ENCODE assay signal across 8 mouse cellular contexts in genomic region chr7:45015957-45016612, GRCm38 (mm10). TPM values are rescaled to one million over a fixed set of nuclear protein-coding genes. Genes with fewer than 3 reads are reported as not detected.
A peak's percentile ranks its signal among the peaks of the same experiment; 100 is the strongest.
DNase-seq lines count a peak whose midpoint lies in the region; ATAC-seq and TF ChIP-seq lines count a peak whose summit lies in the region.

Gene Scaf1, minus strand, starts transcription at chr7:45016363.

- peak within 1 kb of the TSS; percentile 99 for H3ac ChIP-seq in C2C12 (ENCODE audit: control insufficient read depth, insufficient read length, low read depth)
- peak within 1 kb of the TSS; percentile 93 for H3ac ChIP-seq in myocyte (ENCODE audit: control insufficient read depth, insufficient read length)

- peak within 1 kb of the TSS; percentile 84 for H3K4me2 ChIP-seq in heart, embryonic 11.5 days
- peak within 1 kb of the TSS; percentile 93 for H3K4me2 ChIP-seq in kidney, embryonic 16.5 days (replicated peaks; ENCODE audit: low read depth, low read length)
- peak within 1 kb of the TSS; percentile 100 for H3K4me2 ChIP-seq in myocyte (ENCODE audit: low read depth)

- ATAC-seq in heart, embryonic 11.5 days (replicated peaks; ENCODE audit: insufficient number of reproducible peaks, low FRiP score, low TSS enrichment) = peak; percentile 86
- peak; percentile 88 for ATAC-seq in kidney, embryonic 16.5 days (ENCODE audit: low FRiP score, low TSS enrichment)

- H3K27ac ChIP-seq in heart, embryonic 11.5 days (ENCODE audit: low read depth, low read length) = peak within 1 kb of the TSS; percentile 99
- H3K27ac ChIP-seq in kidney, embryonic 16.5 days (ENCODE audit: low read length) = peak within 1 kb of the TSS; percentile 100
- peak within 1 kb of the TSS; percentile 92 for H3K27ac ChIP-seq in liver, adult 2 months (replicated peaks; ENCODE audit: insufficient read depth, low read depth, low read length)

- H3K4me1 ChIP-seq in erythroblast, embryonic 14.5 days (ENCODE audit: control insufficient read depth) = peaks cover 73% of the 10 kb centered on the region
- H3K4me1 ChIP-seq in heart, embryonic 11.5 days (ENCODE audit: control insufficient read depth, insufficient read depth, low read length) = peaks cover 22% of the 10 kb centered on the region
- peaks cover 21% of the 10 kb centered on the region for H3K4me1 ChIP-seq in kidney, embryonic 16.5 days (ENCODE audit: insufficient read depth, low read length)
- H3K4me1 ChIP-seq in liver, adult 2 months (ENCODE audit: control insufficient read depth, insufficient read depth, low read length) = 0 out of 2 replicates have a peak, but pooled peaks cover 5% of the 10 kb centered on the region

- WGBS in heart, embryonic 11.5 days (ENCODE audit: insufficient replicate concordance) = 1% methylated on average over 59 of the region's 69 CpGs
- under 1% methylated on average over 69 of the region's 69 CpGs for WGBS in kidney, embryonic 16.5 days
- WGBS in liver, adult 2 months = 1% methylated on average over 69 of the region's 69 CpGs

- H3K4me3 ChIP-seq in C2C12 (ENCODE audit: insufficient read depth, poor library complexity, severe bottlenecking) = peak within 1 kb of the TSS; percentile 89
- peak within 1 kb of the TSS; percentile 87 for H3K4me3 ChIP-seq in erythroblast, embryonic 14.5 days (replicated peaks)
- peak within 1 kb of the TSS; percentile 94 for H3K4me3 ChIP-seq in heart, embryonic 11.5 days (ENCODE audit: low read depth, low read length)
- H3K4me3 ChIP-seq in kidney, embryonic 16.5 days (ENCODE audit: low read length) = peak within 1 kb of the TSS; percentile 96
- H3K4me3 ChIP-seq in liver, adult 2 months (ENCODE audit: insufficient read depth, low read depth, low read length) = peak within 1 kb of the TSS; percentile 82
- peak within 1 kb of the TSS; percentile 71 for H3K4me3 ChIP-seq in myocyte

- DNase-seq in brain, embryonic 14.5 days (ENCODE audit: low read depth) = peak; percentile 100
- DNase-seq in liver, adult 2 months (ENCODE audit: extremely low read depth, low read depth, low spot score) = peak; percentile 97
- DNase-seq in splenic B cell, adult 2 months (ENCODE audit: low read depth, low spot score) = peak; percentile 99

- H3K36me3 ChIP-seq in C2C12 (ENCODE audit: control insufficient read depth, insufficient read depth) (peaks cover 21% of the 10 kb centered on the region), myocyte (ENCODE audit: control insufficient read depth, insufficient read depth) (peaks cover 12% of the 10 kb centered on the region)
- H3K36me3 ChIP-seq in erythroblast, embryonic 14.5 days (ENCODE audit: control insufficient read depth) = peaks cover 33% of the 10 kb centered on the region
- H3K36me3 ChIP-seq in heart, embryonic 11.5 days (ENCODE audit: control insufficient read depth, insufficient read depth, low read length) = peaks cover 20% of the 10 kb centered on the region
- peaks cover 15% of the 10 kb centered on the region for H3K36me3 ChIP-seq in kidney, embryonic 16.5 days (ENCODE audit: insufficient read depth, low read length)
- peaks cover 9% of the 10 kb centered on the region for H3K36me3 ChIP-seq in liver, adult 2 months (ENCODE audit: control insufficient read depth, insufficient read depth, low read length)
- H3K36me3 ChIP-seq in splenic B cell, adult 2 months (ENCODE audit: control insufficient read depth, insufficient read depth, low read length, poor library complexity, severe bottlenecking) = peaks cover 2% of the 10 kb centered on the region; the same call in 1 of the 2 replicates

- H3K79me3 ChIP-seq in C2C12 (ENCODE audit: low read depth) = peaks cover 31% of the 10 kb centered on the region

- H3K9me3 ChIP-seq in erythroblast, embryonic 14.5 days (ENCODE audit: control insufficient read depth, low read length) = no peaks in the 10 kb centered on the region
- H3K9me3 ChIP-seq in heart, embryonic 11.5 days (replicated peaks; ENCODE audit: control insufficient read depth, low read length) = no peaks in the 10 kb centered on the region
- no peaks in the 10 kb centered on the region for H3K9me3 ChIP-seq in kidney, embryonic 16.5 days (ENCODE audit: low read length)

- peak; percentile 66 for TF ChIP-seq POLR2A in brain, embryonic 14.5 days (IDR thresholded peaks at IDR 0.05; ENCODE audit: borderline replicate concordance, extremely low read depth, insufficient read depth, insufficient read length, poor library complexity, severe bottlenecking)
- peak; percentile 29; the same call in 1 of the 2 replicates for TF ChIP-seq POLR2A in liver, adult 2 months (IDR thresholded peaks at IDR 0.05; ENCODE audit: extremely low read depth, insufficient read depth, low read length)
- TF ChIP-seq POLR2A in myocyte (IDR thresholded peaks at IDR 0.05; ENCODE audit: insufficient read length, low read depth) = no peak

- peak within 1 kb of the TSS; percentile 99 for H3K9ac ChIP-seq in heart, embryonic 11.5 days (ENCODE audit: low read depth, low read length)
- peak within 1 kb of the TSS; percentile 98 for H3K9ac ChIP-seq in kidney, embryonic 16.5 days (replicated peaks; ENCODE audit: low read length)
- H3K9ac ChIP-seq in liver, adult 2 months (ENCODE audit: low read depth, low read length) = peak within 1 kb of the TSS; percentile 87

- H3K27me3 ChIP-seq in C2C12 (ENCODE audit: control insufficient read depth, insufficient read depth, insufficient read length) = no peaks in the 10 kb centered on the region
- H3K27me3 ChIP-seq in erythroblast, embryonic 14.5 days (ENCODE audit: control insufficient read depth) = peaks cover 32% of the 10 kb centered on the region
- H3K27me3 ChIP-seq in heart, embryonic 11.5 days (ENCODE audit: control insufficient read depth, insufficient read depth, low read length) = no peaks in the 10 kb centered on the region
- H3K27me3 ChIP-seq in kidney, embryonic 16.5 days (ENCODE audit: insufficient read depth, low read length) = no peaks in the 10 kb centered on the region
- no peaks in the 10 kb centered on the region for H3K27me3 ChIP-seq in liver, adult 2 months (ENCODE audit: control insufficient read depth, insufficient read depth, low read length)
- no peaks in the 10 kb centered on the region for H3K27me3 ChIP-seq in myocyte (ENCODE audit: control insufficient read depth, insufficient read depth, insufficient read length)
- no peaks in the 10 kb centered on the region for H3K27me3 ChIP-seq in splenic B cell, adult 2 months (ENCODE audit: control insufficient read depth, insufficient read depth, low read length, poor library complexity, severe bottlenecking)

- H3K79me2 ChIP-seq in C2C12 (ENCODE audit: control insufficient read depth, insufficient read depth) (peaks cover 50% of the 10 kb centered on the region), myocyte (ENCODE audit: control insufficient read depth, insufficient read depth) (peaks cover 32% of the 10 kb centered on the region)
- peaks cover 18% of the 10 kb centered on the region; the same call in 1 of the 2 replicates for H3K79me2 ChIP-seq in liver, adult 2 months (ENCODE audit: control insufficient read depth, insufficient read depth, low read length)

- TF ChIP-seq CTCF in C2C12 (IDR thresholded peaks at IDR 0.05; ENCODE audit: control insufficient read depth, insufficient read depth, insufficient read length) = no peak
- TF ChIP-seq CTCF in brain, embryonic 14.5 days (IDR thresholded peaks at IDR 0.05; ENCODE audit: borderline replicate concordance, extremely low read depth, insufficient read depth, insufficient read length) = no peak
- TF ChIP-seq CTCF in liver, adult 2 months (IDR thresholded peaks at IDR 0.05; ENCODE audit: low read depth, low read length) = no peak

TF ChIP-seq in C2C12, 6 proteins besides CTCF, POLR2A, EP300 and RAD21:
- TF ChIP-seq MYOG (IDR thresholded peaks at IDR 0.05; ENCODE audit: control insufficient read depth, extremely low read depth, insufficient read length) = no peak
- TF ChIP-seq USF1 (IDR thresholded peaks at IDR 0.05; ENCODE audit: low read depth) = peak; percentile 85

TF ChIP-seq in myocyte, 11 proteins besides CTCF, POLR2A, EP300 and RAD21:
- TF ChIP-seq USF1 (IDR thresholded peaks at IDR 0.05; ENCODE audit: low read depth) (peak; percentile 89), REST (IDR thresholded peaks at IDR 0.05; ENCODE audit: insufficient read depth, insufficient read length) (no peak), E2F4 (IDR thresholded peaks at IDR 0.05; ENCODE audit: insufficient read depth) (peak; percentile 52), POLR2AphosphoS2 (IDR thresholded peaks at IDR 0.05; ENCODE audit: insufficient read length, low read depth) (peak; percentile 81), TCF12 (IDR thresholded peaks at IDR 0.05; ENCODE audit: insufficient read depth, poor library complexity, severe bottlenecking) (no peak), MYOD1 (IDR thresholded peaks at IDR 0.05; ENCODE audit: control insufficient read depth in 1 of 3, insufficient read length in 2 of 3, low read depth in 2 of 3) (no peak), TCF3 (IDR thresholded peaks at IDR 0.05; ENCODE audit: insufficient read length, low read depth) (no peak), MYOG (IDR thresholded peaks at IDR 0.05; ENCODE audit: control insufficient read depth in 1 of 3, insufficient read depth in 1 of 3, insufficient read length in 2 of 3, low read depth in 2 of 3) (no peak), SRF (IDR thresholded peaks at IDR 0.05; ENCODE audit: control insufficient read depth, insufficient read length, low read depth) (peak; percentile 29), CEBPB (IDR thresholded peaks at IDR 0.05; ENCODE audit: insufficient read depth, poor library complexity, severe bottlenecking) (no peak), MAX (IDR thresholded peaks at IDR 0.05; ENCODE audit: low read depth) (no peak)

RNA-seq across cellular contexts. Expression of gene Scaf1, which starts in this region (rescaled TPM):
- polyA plus RNA-seq in C2C12 (2012; fragmentation: generic; extraction: Trizol) (58.4 TPM), myocyte (2012; fragmentation: generic; extraction: Trizol) (56.7 TPM)
- 125 and 147 TPM in 2 replicates for polyA plus RNA-seq in brain, embryonic 14.5 days (2012; rRNA removed)
- 29.6 and 31.0 TPM in 2 replicates for polyA plus RNA-seq in erythroblast, embryonic 14.5 days (2012)
- 37.9 and 42.5 TPM in 2 replicates for polyA plus RNA-seq in heart, embryonic 11.5 days (2014; fragmentation: Nextera tagmentation; extraction: Ambion mirVana)
- polyA plus RNA-seq in kidney, embryonic 16.5 days (2015; fragmentation: Nextera tagmentation; extraction: Ambion mirVana) = 30.6 and 36.4 TPM in 2 replicates
- total RNA-seq in liver, adult 2 months (2014; rRNA removed) = 4.4 and 9.7 TPM in 2 replicates
- polyA plus RNA-seq in liver, adult 2 months (2012; rRNA removed) = 25.7 and 31.8 TPM in 2 replicates

Comparison
In these comparisons a context has a peak if more than half of its experiments do, and no peak if none do; other contexts are left out.
1. Peak in every context shown above with its lines: DNase-seq, ATAC-seq, H3K4me3 ChIP-seq and H3K27ac ChIP-seq.